Mouse (Mus musculus) heart, adult 2 months (tissue): ENCODE data around the gene Pnpla6.

ENCODE experiments used
- CTCF ChIP-seq: fragments of 200-600 bp; IDR thresholded peaks from 2 replicates; pipeline ENCODE4 v1.8.1; 2022; ENCODE audit warnings: antibody characterized with exemption, mild to moderate bottlenecking, moderate library complexity
- EP300 ChIP-seq: fragments of 200-500 bp; IDR thresholded peaks from 2 replicates; pipeline ENCODE4 v1.6.1; 2011; ENCODE audit warnings: low read depth, low read length, control low read depth; ENCODE audit not compliant: insufficient read depth
- POLR2A ChIP-seq: fragments of 200-500 bp; IDR thresholded peaks from 2 replicates; pipeline ENCODE4 v1.6.1; 2011; ENCODE audit warnings: mild to moderate bottlenecking, low read depth, low read length, control low read depth; ENCODE audit not compliant: insufficient read depth

DNA sequence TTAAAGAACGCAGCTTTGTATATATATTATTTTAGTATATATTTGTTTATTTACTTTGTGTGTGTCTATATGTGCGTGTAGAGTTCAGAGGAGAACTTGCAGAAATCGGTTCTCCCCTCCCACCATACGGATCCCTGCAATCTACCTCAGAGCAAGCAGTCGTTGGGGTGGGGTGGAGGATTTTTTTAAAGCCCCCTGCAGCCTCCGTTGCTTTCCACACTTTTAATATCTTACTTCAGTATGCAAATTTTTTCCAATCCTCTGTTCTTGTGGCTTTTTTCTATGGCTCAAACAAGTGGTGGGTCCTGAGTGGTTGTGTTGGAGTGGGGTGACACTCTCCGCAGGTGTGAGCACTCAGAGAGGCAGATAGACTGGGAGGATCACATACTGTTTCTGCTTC, 53.2 kb downstream of the Pnpla6 start:
- no peak for TF ChIP-seq CTCF
- TF ChIP-seq POLR2A: no peak
- no peak for TF ChIP-seq EP300
